28 mouse cellular contexts compared by ENCODE assay signal in the genomic region with DNA sequence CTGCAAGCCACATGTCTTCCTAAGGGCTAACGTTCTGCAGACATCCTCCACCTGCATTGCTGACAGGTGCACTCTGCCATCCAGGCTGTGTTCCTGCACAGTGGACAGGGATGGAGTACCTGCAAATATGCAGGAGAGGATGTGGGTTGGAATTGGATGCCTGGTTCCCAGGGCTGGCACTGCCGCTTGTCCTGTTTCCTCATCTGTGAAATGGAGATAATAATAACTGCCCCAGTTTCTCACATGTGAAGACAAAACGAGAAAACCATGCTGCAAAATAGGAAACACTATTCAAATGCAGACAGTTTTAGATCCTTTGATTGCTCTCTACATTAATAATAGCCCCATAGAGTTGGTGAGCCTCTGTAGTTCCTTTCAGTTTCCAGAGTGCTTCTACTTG.
DNase-seq lines count a peak whose midpoint lies in the region; ATAC-seq lines count a peak whose summit lies in the region.
"Had no signal": no experiment of that assay in that cellular context is flagged by ENCODE, and none has a peak within 500 bp of the region (broad histone marks: within the 10 kb centered on the region; RNA-seq: fewer than 3 reads in every experiment).

No protein-coding gene starts in this region.

- H3K27ac ChIP-seq in forebrain, embryonic 10.5 days, result no peak overlapping the region
- no peak overlapping the region for H3K27ac ChIP-seq in forebrain, embryonic 15.5 days (replicated peaks)
- H3K27ac ChIP-seq in hindbrain, embryonic 16.5 days (ENCODE audit: low read depth, low read length), result no peak overlapping the region
- H3K27ac ChIP-seq: hindbrain, embryonic 14.5 days; limb, embryonic 10.5 days; limb, embryonic 15.5 days; liver, embryonic 13.5 days; stomach, embryonic 15.5 days had no signal

- no peak for ATAC-seq in forebrain, embryonic 15.5 days (replicated peaks)
- no peak for ATAC-seq in hindbrain, embryonic 16.5 days
- ATAC-seq: activated CD4-positive, CD25-positive, alpha-beta regulatory T cell, adult 4 months; forebrain, embryonic 16.5 days; inflammation-experienced regulatory T-cells, adult 6 months; lung, postnatal 0 days had no signal

- no peak overlapping the region for H3K4me2 ChIP-seq in forebrain, embryonic 15.5 days (replicated peaks)
- no peak overlapping the region for H3K4me2 ChIP-seq in hindbrain, embryonic 16.5 days (ENCODE audit: low read length)
- H3K4me2 ChIP-seq: heart, embryonic 11.5 days; hindbrain, embryonic 14.5 days; limb, embryonic 15.5 days; liver, embryonic 13.5 days; stomach, embryonic 15.5 days had no signal

- no peaks in the 10 kb centered on the region for H3K4me1 ChIP-seq in forebrain, embryonic 10.5 days
- no peaks in the 10 kb centered on the region for H3K4me1 ChIP-seq in forebrain, embryonic 15.5 days
- no peaks in the 10 kb centered on the region for H3K4me1 ChIP-seq in hindbrain, embryonic 16.5 days (ENCODE audit: control insufficient read depth, insufficient read depth, low read depth, low read length)
- H3K4me1 ChIP-seq: limb, embryonic 10.5 days; limb, embryonic 15.5 days; liver, embryonic 13.5 days; stomach, embryonic 15.5 days had no signal

- no peaks in the 10 kb centered on the region for H3K36me3 ChIP-seq in forebrain, embryonic 10.5 days (replicated peaks)
- H3K36me3 ChIP-seq in forebrain, embryonic 15.5 days, result no peaks in the 10 kb centered on the region
- no peaks in the 10 kb centered on the region for H3K36me3 ChIP-seq in hindbrain, embryonic 16.5 days (ENCODE audit: control insufficient read depth, insufficient read depth, low read length)
- H3K36me3 ChIP-seq: limb, embryonic 10.5 days; limb, embryonic 15.5 days; liver, embryonic 13.5 days; stomach, embryonic 15.5 days had no signal

- no peak overlapping the region for H3K9ac ChIP-seq in forebrain, embryonic 15.5 days (replicated peaks)
- no peak overlapping the region for H3K9ac ChIP-seq in hindbrain, embryonic 16.5 days (ENCODE audit: low read depth, low read length)
- H3K9ac ChIP-seq: hindbrain, embryonic 14.5 days; limb, embryonic 15.5 days; liver, embryonic 13.5 days; stomach, embryonic 15.5 days had no signal

- no peak overlapping the region for H3K4me3 ChIP-seq in forebrain, embryonic 10.5 days
- H3K4me3 ChIP-seq in forebrain, embryonic 15.5 days, result no peak overlapping the region
- no peak overlapping the region for H3K4me3 ChIP-seq in hindbrain, embryonic 16.5 days (ENCODE audit: low read length)
- H3K4me3 ChIP-seq: limb, embryonic 10.5 days; limb, embryonic 15.5 days; liver, embryonic 13.5 days; stomach, embryonic 15.5 days had no signal

- H3K9me3 ChIP-seq in forebrain, embryonic 10.5 days, result no peaks in the 10 kb centered on the region
- no peaks in the 10 kb centered on the region for H3K9me3 ChIP-seq in forebrain, embryonic 15.5 days
- no peaks in the 10 kb centered on the region for H3K9me3 ChIP-seq in hindbrain, embryonic 16.5 days (ENCODE audit: control insufficient read depth, low read length)
- H3K9me3 ChIP-seq: limb, embryonic 10.5 days; limb, embryonic 15.5 days; stomach, embryonic 15.5 days had no signal

- peak; percentile 7 for DNase-seq in forebrain, embryonic 10.5 days (ENCODE audit: extremely low spot score, low spot score)
- peak; percentile 9 to 15 for DNase-seq in left cerebral cortex, adult 18-20 months (ENCODE audit: low spot score in 2 of 2)
- DNase-seq in left cerebral cortex, adult 11 months (ENCODE audit: low spot score), result no peak
- DNase-seq in right cerebral cortex, postnatal 14 days, result peak; percentile 7
- no peak for DNase-seq in right cerebral cortex, postnatal 4 days
- DNase-seq: adrenal gland, adult 8-10 months; cerebellum, adult 9-10 months; cerebellum, postnatal 36 days; gastrocnemius, postnatal 25 days; heart, adult 18-20 months; kidney, adult 11 months; kidney, postnatal 14 days; liver, embryonic 13.5 days; lung, adult 18-20 months; lung, postnatal 4 days; midbrain, embryonic 14.5 days; thymus, postnatal 14 days had no signal

- WGBS in forebrain, embryonic 10.5 days, result 82% methylated on average over 3 of the region's 3 CpGs
- 87% methylated on average over 3 of the region's 3 CpGs for WGBS in forebrain, embryonic 15.5 days
- WGBS in hindbrain, embryonic 16.5 days, result 85% methylated on average over 3 of the region's 3 CpGs

- H3K27me3 ChIP-seq in forebrain, embryonic 10.5 days (ENCODE audit: poor library complexity, severe bottlenecking), result no peaks in the 10 kb centered on the region
- H3K27me3 ChIP-seq in forebrain, embryonic 15.5 days, result no peaks in the 10 kb centered on the region
- no peaks in the 10 kb centered on the region for H3K27me3 ChIP-seq in hindbrain, embryonic 16.5 days (replicated peaks; ENCODE audit: control insufficient read depth, insufficient read depth, low read length)
- H3K27me3 ChIP-seq: limb, embryonic 15.5 days; liver, embryonic 13.5 days; stomach, embryonic 15.5 days had no signal

Comparison
In these comparisons a context has a peak if more than half of its experiments do, and no peak if none do; other contexts are left out.
1. DNase-seq: peak in forebrain, embryonic 10.5 days (single experiment), left cerebral cortex, adult 18-20 months (2 of 2) and right cerebral cortex, postnatal 14 days (single experiment); none in left cerebral cortex, adult 11 months (single experiment) and right cerebral cortex, postnatal 4 days (single experiment).